Mouse (Mus musculus): ENCODE data around the gene Gm45062.

The Gm45062 gene

GRCm38 (mm10) chr6:8485414-8486175, 226.3 kb downstream of the Gm45062 start:
- peak; percentile 84 for DNase-seq

DNA sequence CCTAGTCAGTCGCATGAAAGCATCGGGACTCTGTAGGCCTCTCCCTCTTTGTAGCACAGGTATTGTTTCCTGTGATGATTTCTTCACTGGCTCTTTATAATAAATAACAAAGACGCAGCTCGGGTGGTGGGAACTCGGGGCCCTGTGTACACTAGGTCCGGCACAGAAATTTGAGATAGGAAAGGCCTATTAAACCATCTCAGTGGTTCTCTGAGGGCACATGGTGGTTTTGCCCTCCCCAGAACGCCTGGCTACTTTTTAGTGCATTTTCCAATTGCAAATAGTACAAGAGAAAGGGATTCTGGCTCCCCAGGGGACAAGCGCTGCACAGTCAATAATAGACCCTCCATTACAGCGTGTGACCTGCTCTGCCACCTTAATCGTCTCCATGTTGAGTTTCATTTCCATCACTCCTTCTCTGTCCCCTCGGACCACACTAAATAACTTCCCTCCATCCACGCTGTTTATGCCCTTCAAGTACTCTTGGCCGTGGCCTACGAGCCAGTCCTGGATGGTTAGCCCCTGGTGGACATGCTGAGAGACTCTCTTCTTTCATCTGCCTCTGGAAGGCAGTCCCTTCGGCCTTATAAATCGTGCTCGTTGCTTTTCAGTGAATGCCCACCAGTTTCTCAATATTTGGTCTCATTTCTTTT, 227.3 kb downstream of the Gm45062 start:
- DNase-seq = no peak

GRCm38 (mm10) chr6:8487044-8487853, 228.0 kb downstream of the Gm45062 start:
- peak; percentile 32 for DNase-seq

DNA sequence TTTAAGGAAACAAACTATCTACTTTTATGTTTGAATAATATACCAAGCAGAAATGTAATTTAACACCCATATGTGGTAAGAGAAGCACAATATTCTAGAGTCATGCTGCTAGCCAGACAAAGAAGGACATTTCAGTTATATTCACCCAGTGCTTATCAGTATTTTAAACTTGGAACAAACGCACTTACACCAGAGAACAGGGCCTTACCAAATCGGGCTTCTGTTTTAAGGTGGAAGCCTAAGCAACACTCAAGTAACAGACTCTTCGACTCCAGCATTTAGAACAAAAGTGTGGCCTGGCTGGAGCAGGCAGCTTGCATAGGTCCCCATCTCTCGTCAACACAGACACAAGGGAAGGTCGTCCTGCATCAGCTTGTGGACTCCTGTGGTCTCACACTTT, 229.0 kb downstream of the Gm45062 start:
- no peak for DNase-seq

- no peak for DNase-seq
Measured at GRCm38 (mm10) chr6:8489266-8489665, 230.0 kb downstream of the Gm45062 start.

GRCm38 (mm10) chr6:8489938-8490585, 230.8 kb downstream of the Gm45062 start:
- DNase-seq = no peak

DNA sequence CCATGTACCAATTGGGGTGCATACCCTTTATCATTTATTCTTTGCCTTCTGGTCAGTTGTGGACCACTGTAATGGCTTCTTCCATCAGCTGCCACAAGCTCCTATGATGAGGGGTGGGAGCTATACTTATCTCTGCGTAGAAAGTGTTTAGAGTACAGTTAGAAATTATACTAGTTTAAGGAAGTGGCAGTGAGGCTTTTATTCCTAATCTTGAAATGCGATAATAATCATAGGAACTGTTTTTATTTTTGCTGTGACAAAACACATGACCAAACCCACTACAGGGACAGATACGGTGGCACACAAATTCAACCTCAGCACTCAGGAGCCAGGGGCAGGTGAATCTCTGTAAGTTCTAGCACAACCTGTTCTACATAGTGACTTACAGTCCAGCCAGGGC, 233.0 kb downstream of the Gm45062 start:
- DNase-seq = no peak

DNA sequence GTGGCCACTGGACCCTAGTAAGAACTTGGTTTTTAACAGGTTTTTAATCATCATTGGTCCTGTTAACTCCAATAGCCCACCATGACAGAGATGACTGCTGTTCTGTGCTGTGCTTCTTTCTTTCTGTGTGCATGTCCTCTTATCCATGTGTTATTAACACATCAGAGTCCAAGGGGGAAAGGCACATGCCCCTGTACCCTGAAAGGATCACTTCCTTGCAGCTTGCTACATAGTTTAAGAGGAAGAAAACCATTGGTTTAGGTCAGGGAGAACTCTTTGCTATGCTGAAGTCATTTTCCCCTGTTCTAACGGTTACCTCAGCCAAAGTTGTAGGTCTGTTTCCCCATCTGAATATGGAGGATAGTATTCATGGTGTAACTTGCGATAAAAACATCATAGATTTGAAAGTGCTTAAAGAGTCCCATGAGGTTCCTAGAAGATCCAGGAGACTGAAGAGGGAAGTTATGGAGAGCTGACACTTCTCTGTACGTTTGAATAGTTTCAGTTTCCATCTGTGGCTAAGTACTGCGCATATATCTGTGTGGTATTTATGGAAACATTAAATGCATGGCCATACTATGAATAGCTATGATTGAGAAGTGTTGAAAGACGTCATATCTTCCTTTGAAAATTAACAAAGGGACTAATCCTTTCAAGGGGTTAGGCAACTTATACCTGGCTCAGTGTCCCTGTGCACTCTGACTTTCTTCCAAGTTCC, 236.0 kb downstream of the Gm45062 start:
- no peak for DNase-seq

DNA sequence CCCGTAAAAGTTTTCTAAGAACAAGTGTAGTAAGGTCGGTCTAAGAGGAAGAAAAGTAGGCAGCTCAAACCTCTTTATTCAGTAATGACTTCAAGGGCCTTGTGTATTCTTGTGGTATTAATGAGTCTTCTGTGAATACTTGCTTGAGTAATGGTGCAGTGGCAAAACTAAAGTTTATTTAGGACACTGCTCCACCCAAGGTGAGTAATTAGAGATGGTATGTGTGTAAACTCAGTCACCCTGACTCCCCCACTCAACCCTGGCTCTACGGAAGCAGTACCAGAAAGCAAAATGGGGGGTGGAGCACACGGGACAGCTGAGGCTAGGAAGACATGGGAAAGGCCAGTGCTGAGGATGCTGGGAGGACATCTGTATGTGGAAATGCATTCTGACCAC, 236.6 kb downstream of the Gm45062 start:
- no peak for DNase-seq

GRCm38 (mm10) chr6:8497234-8497867, 238.1 kb downstream of the Gm45062 start:
- DNase-seq = no peak

GRCm38 (mm10) chr6:8497868-8498257, 238.6 kb downstream of the Gm45062 start:
- no peak for DNase-seq

DNA sequence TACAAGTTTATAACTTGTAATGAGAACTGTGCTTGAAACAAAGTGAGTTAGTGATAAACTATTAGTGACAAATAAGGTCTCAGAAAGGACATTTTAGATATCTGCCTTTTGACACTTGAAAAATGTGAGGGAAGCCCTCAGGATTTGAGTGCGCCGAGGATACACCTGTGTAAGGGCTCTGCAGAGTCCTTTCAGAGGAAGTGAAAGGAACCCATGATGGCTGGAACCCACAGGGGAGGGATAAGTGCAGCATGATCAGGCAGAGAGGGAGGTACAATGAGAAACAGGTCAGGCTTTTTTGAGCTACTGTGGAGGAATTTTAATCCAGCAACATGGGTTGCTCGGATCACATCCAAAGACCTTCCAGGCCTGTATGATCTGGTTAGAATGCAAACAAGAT, 239.7 kb downstream of the Gm45062 start:
- DNase-seq = no peak

DNA sequence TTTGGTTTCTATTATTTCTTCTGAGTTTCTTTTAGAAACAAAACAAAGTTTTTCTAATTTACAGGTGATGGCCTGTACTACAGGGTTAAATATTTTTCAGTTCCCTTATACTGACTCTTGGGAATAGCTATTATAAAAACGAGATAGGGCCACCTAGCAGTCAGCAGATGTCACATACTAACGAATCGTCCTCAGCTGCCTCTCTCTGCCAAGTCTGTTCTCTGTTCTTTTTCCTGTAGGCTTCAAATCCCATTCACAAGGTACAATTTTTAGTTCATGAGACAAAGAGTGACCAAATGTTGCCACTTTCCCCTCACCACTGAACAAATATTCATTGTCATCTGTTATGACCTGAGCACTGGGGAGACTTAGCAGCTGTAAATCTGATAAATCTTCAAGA, 244.7 kb downstream of the Gm45062 start:
- no peak for DNase-seq

GRCm38 (mm10) chr6:8504521-8505228, 245.4 kb downstream of the Gm45062 start:
- DNase-seq = no peak

GRCm38 (mm10) chr6:8506631-8507030, 247.4 kb downstream of the Gm45062 start:
- DNase-seq = no peak

GRCm38 (mm10) chr6:8508883-8509536, 249.8 kb downstream of the Gm45062 start:
- DNase-seq = peak; percentile 99

DNA sequence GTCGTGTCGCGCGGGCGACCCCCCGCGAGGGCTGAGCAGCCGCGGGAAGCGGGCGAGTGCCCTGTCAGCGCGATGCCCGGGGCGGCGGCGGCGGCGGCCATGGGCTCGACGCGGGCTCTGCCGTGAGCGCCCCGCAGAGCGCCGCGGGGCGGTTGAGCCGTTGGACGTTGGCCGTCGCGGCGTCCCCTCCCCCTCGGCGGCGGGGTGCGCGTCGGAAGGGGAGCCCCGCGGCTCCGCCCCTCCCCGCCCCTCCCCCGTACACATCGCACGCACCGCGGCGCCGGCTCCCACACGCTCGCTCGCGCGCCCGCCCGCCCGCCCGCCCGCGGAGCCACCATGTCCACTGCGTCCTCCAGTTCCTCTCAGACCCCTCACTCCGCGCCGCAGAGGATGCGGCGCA, 250.3 kb downstream of the Gm45062 start, which contains the start of gene Glcci1:
Gene Glcci1 (plus strand): TSS at position 50 of the 400 bp plus-strand sequence.
- peak; percentile 82 for DNase-seq

GRCm38 (mm10) chr6:8509961-8510863, 251.0 kb downstream of the Gm45062 start:
- peak; percentile 64 for DNase-seq

- no peak for DNase-seq
Measured at GRCm38 (mm10) chr6:8510864-8511428, 251.7 kb downstream of the Gm45062 start.
